9 mouse cellular contexts compared by ENCODE assay signal in genomic region chr15:101772080-101772710, GRCm38 (mm10). TPM values are rescaled to one million over a fixed set of nuclear protein-coding genes. Genes with fewer than 3 reads are reported as not detected.
DNase-seq lines count a peak whose midpoint lies in the region; ATAC-seq and TF ChIP-seq lines count a peak whose summit lies in the region.
"Had no signal": no experiment of that assay in that cellular context is flagged by ENCODE, and none has a peak within 500 bp of the region (broad histone marks: within the 10 kb centered on the region; RNA-seq: fewer than 3 reads in every experiment).

No protein-coding gene starts in this region.

- TF ChIP-seq POLR2A in MEL (IDR thresholded peaks at IDR 0.05; ENCODE audit: control insufficient read depth in 1 of 2, insufficient read depth in 1 of 2, low read depth in 1 of 2, low read length in 2 of 2, poor library complexity in 1 of 2): no peak

- no peak overlapping the region for H3K4me3 ChIP-seq in layer of hippocampus, adult 2 months
- H3K4me3 ChIP-seq in MEL (ENCODE audit: control insufficient read depth in 1 of 2, insufficient read depth in 1 of 2, low read depth in 2 of 2, low read length in 2 of 2): no peak overlapping the region
- no peak overlapping the region for H3K4me3 ChIP-seq in hindbrain, embryonic 16.5 days (ENCODE audit: low read length)
- H3K4me3 ChIP-seq in midbrain, embryonic 15.5 days: no peak overlapping the region
- H3K4me3 ChIP-seq: megakaryocyte, embryonic 14.5 days had no signal

- peak; percentile 19 for TF ChIP-seq RAD21 in MEL (IDR thresholded peaks at IDR 0.05; ENCODE audit: low read depth, low read length)

- H3K9me3 ChIP-seq in MEL (replicated peaks; ENCODE audit: insufficient read depth, low read length): no peaks in the 10 kb centered on the region
- no peaks in the 10 kb centered on the region for H3K9me3 ChIP-seq in hindbrain, embryonic 16.5 days (ENCODE audit: control insufficient read depth, low read length)
- H3K9me3 ChIP-seq in midbrain, embryonic 15.5 days: no peaks in the 10 kb centered on the region

- no peaks in the 10 kb centered on the region for H3K36me3 ChIP-seq in MEL (ENCODE audit: control insufficient read depth in 1 of 2, insufficient read depth in 2 of 2, low read length in 2 of 2)
- H3K36me3 ChIP-seq in hindbrain, embryonic 16.5 days (ENCODE audit: control insufficient read depth, insufficient read depth, low read length): no peaks in the 10 kb centered on the region
- no peaks in the 10 kb centered on the region for H3K36me3 ChIP-seq in midbrain, embryonic 15.5 days (replicated peaks)

- WGBS in hindbrain, embryonic 16.5 days: 73% methylated on average over 5 of the region's 5 CpGs
- 76% methylated on average over 5 of the region's 5 CpGs for WGBS in midbrain, embryonic 15.5 days

- no peak overlapping the region for H3K9ac ChIP-seq in MEL (ENCODE audit: control insufficient read depth, low read depth, low read length, poor library complexity, severe bottlenecking)
- H3K9ac ChIP-seq in hindbrain, embryonic 16.5 days (ENCODE audit: low read depth, low read length): peak overlapping the region; percentile 41; the same call in 1 of the 2 replicates
- H3K9ac ChIP-seq in midbrain, embryonic 15.5 days: no peak overlapping the region

- H3K27me3 ChIP-seq in MEL (ENCODE audit: control insufficient read depth in 1 of 2, insufficient read depth in 2 of 2, low read length in 2 of 2): peaks cover 0 to 4% of the 10 kb centered on the region in 2 experiments; a peak in 1 of 4 replicates
- no peaks in the 10 kb centered on the region for H3K27me3 ChIP-seq in hindbrain, embryonic 16.5 days (replicated peaks; ENCODE audit: control insufficient read depth, insufficient read depth, low read length)
- H3K27me3 ChIP-seq in midbrain, embryonic 15.5 days (replicated peaks): no peaks in the 10 kb centered on the region

- H3K4me2 ChIP-seq in hindbrain, embryonic 16.5 days (ENCODE audit: low read length): no peak overlapping the region
- no peak overlapping the region for H3K4me2 ChIP-seq in midbrain, embryonic 15.5 days

- no peak for ATAC-seq in hindbrain, embryonic 16.5 days
- ATAC-seq in midbrain, embryonic 15.5 days (replicated peaks): peak; percentile 24; the same call in 1 of the 2 replicates

- peak; percentile 64 for TF ChIP-seq CTCF in layer of hippocampus, adult 2 months (conservative IDR thresholded peaks at IDR 0.05)
- TF ChIP-seq CTCF in MEL (IDR thresholded peaks at IDR 0.05 in 2 of 3, conservative IDR thresholded peaks at IDR 0.05 in 1 of 3; ENCODE audit: control insufficient read depth in 1 of 3, insufficient read depth in 1 of 3, low read depth in 2 of 3, low read length in 3 of 3, poor library complexity in 1 of 3, severe bottlenecking in 1 of 3): peak; percentile 20 to 50 (median 49); a peak in 5 of 6 replicates

- no peak overlapping the region for H3K27ac ChIP-seq in layer of hippocampus, adult 2 months
- H3K27ac ChIP-seq in MEL (ENCODE audit: control insufficient read depth, low read depth, low read length): no peak overlapping the region
- no peak overlapping the region for H3K27ac ChIP-seq in hindbrain, embryonic 16.5 days (ENCODE audit: low read depth, low read length)
- no peak overlapping the region for H3K27ac ChIP-seq in midbrain, embryonic 15.5 days

- no peaks in the 10 kb centered on the region for H3K79me2 ChIP-seq in MEL (ENCODE audit: control insufficient read depth, insufficient read depth, low read length, poor library complexity)

- no peak for DNase-seq in layer of hippocampus, adult 2 months (ENCODE audit: low spot score in 2 of 2)
- DNase-seq in layer of hippocampus, adult 9-10 months (ENCODE audit: low spot score): no peak
- DNase-seq in MEL (ENCODE audit: low read depth, low spot score): peak; percentile 25
- peak; percentile 0 for DNase-seq in c-Kit-positive CD71-positive TER-119-positive erythroid progenitor cells, embryonic 14.5 days (ENCODE audit: low spot score)
- DNase-seq in cerebellum, adult 11-12 months: no peak
- DNase-seq in T-cell, adult 2 months (ENCODE audit: low spot score): no peak

- no peak for TF ChIP-seq EP300 in MEL (IDR thresholded peaks at IDR 0.05; ENCODE audit: low read depth in 1 of 2, low read length in 2 of 2)

- no peaks in the 10 kb centered on the region for H3K4me1 ChIP-seq in MEL (ENCODE audit: control insufficient read depth in 1 of 2, insufficient read depth in 2 of 2, low read length in 2 of 2)
- H3K4me1 ChIP-seq in hindbrain, embryonic 16.5 days (ENCODE audit: control insufficient read depth, insufficient read depth, low read depth, low read length): no peaks in the 10 kb centered on the region
- no peaks in the 10 kb centered on the region for H3K4me1 ChIP-seq in midbrain, embryonic 15.5 days

TF ChIP-seq in MEL, 35 proteins besides CTCF, POLR2A, EP300 and RAD21:
- TF ChIP-seq SMC3 (IDR thresholded peaks at IDR 0.05; ENCODE audit: low read depth, low read length) (peak; percentile 58), ZMIZ1 (IDR thresholded peaks at IDR 0.05; ENCODE audit: low read depth, low read length) (no peak), MAZ (IDR thresholded peaks at IDR 0.05; ENCODE audit: low read depth, low read length) (no peak)

RNA-seq across cellular contexts. Expression of gene Krt72, which starts 14.1 kb away (rescaled TPM):
- not detected for total RNA-seq in layer of hippocampus, adult 2 months (2021)
- not detected in 2 replicates for total RNA-seq in MEL (2012; rRNA removed)
- not detected for polyA plus RNA-seq in MEL (2012; ENCODE audit: insufficient read depth in 1 of 2, insufficient read length in 2 of 2, low read depth in 1 of 2, low replicate concordance in 2 of 2, missing spikeins in 1 of 2)
- polyA plus RNA-seq in hindbrain, embryonic 16.5 days (2015; fragmentation: Nextera tagmentation; extraction: Ambion mirVana): 0.24 and 0.38 TPM in 2 replicates
- polyA plus RNA-seq in midbrain, embryonic 15.5 days (2015; fragmentation: Nextera tagmentation; extraction: Ambion mirVana): not detected in 2 replicates

RNA-seq across cellular contexts. Expression of gene Krt71, which starts 29.3 kb away (rescaled TPM):
- not detected for total RNA-seq in layer of hippocampus, adult 2 months (2021)
- not detected in 2 replicates for total RNA-seq in MEL (2012; rRNA removed)
- not detected for polyA plus RNA-seq in MEL (2012; ENCODE audit: insufficient read depth in 1 of 2, insufficient read length in 2 of 2, low read depth in 1 of 2, low replicate concordance in 2 of 2, missing spikeins in 1 of 2)
- 1.7 and 1.8 TPM in 2 replicates for polyA plus RNA-seq in hindbrain, embryonic 16.5 days (2015; fragmentation: Nextera tagmentation; extraction: Ambion mirVana)
- 0.08 TPM in 2 replicates for polyA plus RNA-seq in midbrain, embryonic 15.5 days (2015; fragmentation: Nextera tagmentation; extraction: Ambion mirVana)

RNA-seq across cellular contexts. Expression of gene Krt73, which starts 30.0 kb away (rescaled TPM):
- total RNA-seq in layer of hippocampus, adult 2 months (2021): 1 to 10 TPM; 6.3 to 8.0 TPM
- total RNA-seq in MEL (2012; rRNA removed): not detected in 2 replicates
- polyA plus RNA-seq in MEL (2012; ENCODE audit: insufficient read depth in 1 of 2, insufficient read length in 2 of 2, low read depth in 1 of 2, low replicate concordance in 2 of 2, missing spikeins in 1 of 2): not detected
- 1.9 and 2.0 TPM in 2 replicates for polyA plus RNA-seq in hindbrain, embryonic 16.5 days (2015; fragmentation: Nextera tagmentation; extraction: Ambion mirVana)
- polyA plus RNA-seq in midbrain, embryonic 15.5 days (2015; fragmentation: Nextera tagmentation; extraction: Ambion mirVana): 0.46 and 0.73 TPM in 2 replicates

RNA-seq across cellular contexts. Expression of gene Krt2, which starts 45.8 kb away (rescaled TPM):
- 1 to 10 TPM; 7.0 to 8.0 TPM for total RNA-seq in layer of hippocampus, adult 2 months (2021)
- not detected in 2 replicates for total RNA-seq in MEL (2012; rRNA removed)
- polyA plus RNA-seq in MEL (2012; ENCODE audit: insufficient read depth in 1 of 2, insufficient read length in 2 of 2, low read depth in 1 of 2, low replicate concordance in 2 of 2, missing spikeins in 1 of 2): not detected
- 0.20 TPM in 1 of 2 replicates, not detected in the other for polyA plus RNA-seq in hindbrain, embryonic 16.5 days (2015; fragmentation: Nextera tagmentation; extraction: Ambion mirVana)
- not detected in 2 replicates for polyA plus RNA-seq in midbrain, embryonic 15.5 days (2015; fragmentation: Nextera tagmentation; extraction: Ambion mirVana)

RNA-seq across cellular contexts. Expression of gene Krt5, which starts 59.5 kb away (rescaled TPM):
- under 1 TPM; 0.15 to 0.47 TPM for total RNA-seq in layer of hippocampus, adult 2 months (2021)
- not detected in 2 replicates for total RNA-seq in MEL (2012; rRNA removed)
- polyA plus RNA-seq in MEL (2012; ENCODE audit: insufficient read depth in 1 of 2, insufficient read length in 2 of 2, low read depth in 1 of 2, low replicate concordance in 2 of 2, missing spikeins in 1 of 2): not detected
- 0.15 and 0.22 TPM in 2 replicates for polyA plus RNA-seq in hindbrain, embryonic 16.5 days (2015; fragmentation: Nextera tagmentation; extraction: Ambion mirVana)
- polyA plus RNA-seq in midbrain, embryonic 15.5 days (2015; fragmentation: Nextera tagmentation; extraction: Ambion mirVana): 0.10 and 5.8 TPM in 2 replicates

Comparison
In these comparisons a context has a peak if more than half of its experiments do, and no peak if none do; other contexts are left out.
1. DNase-seq: peak in MEL (single experiment) and c-Kit-positive CD71-positive TER-119-positive erythroid progenitor cells, embryonic 14.5 days (single experiment); none in layer of hippocampus, adult 2 months (0 of 2), layer of hippocampus, adult 9-10 months (single experiment), cerebellum, adult 11-12 months (single experiment) and T-cell, adult 2 months (single experiment).